Mouse (Mus musculus) myocyte (in vitro differentiated cells): ENCODE measurements around the gene Cd300lf.

Experiments used
- CEBPB ChIP-seq: IDR thresholded peaks from 2 replicates; pipeline ENCODE4 v1.6.1; 2011; ENCODE audit warnings: mild to moderate bottlenecking, moderate library complexity; ENCODE audit not compliant: poor library complexity, insufficient read depth, severe bottlenecking
- MYOG ChIP-seq, 3 experiments: IDR thresholded peaks; one replicate each; pipeline ENCODE4 v1.6.1; 2011; ENCODE audit warnings: control low read depth in 2 of 3, low read depth in 2 of 3, mild to moderate bottlenecking in 2 of 3; ENCODE audit not compliant: insufficient read length in 2 of 3, control insufficient read depth in 1 of 3, insufficient read depth in 1 of 3
- POLR2A ChIP-seq: IDR thresholded peaks from one replicate; pipeline ENCODE4 v1.6.1; 2011; ENCODE audit warnings: low read depth, mild to moderate bottlenecking, control low read depth, moderate library complexity; ENCODE audit not compliant: insufficient read length
- TCF12 ChIP-seq: IDR thresholded peaks from one replicate; pipeline ENCODE4 v1.6.1; 2011; ENCODE audit warnings: mild to moderate bottlenecking, control low read depth; ENCODE audit not compliant: poor library complexity, insufficient read depth, severe bottlenecking
- TCF3 ChIP-seq: IDR thresholded peaks from one replicate; pipeline ENCODE4 v1.6.1; 2011; ENCODE audit warnings: low read depth, control low read depth; ENCODE audit not compliant: insufficient read length
- USF1 ChIP-seq: IDR thresholded peaks from one replicate; pipeline ENCODE4 v1.6.1; 2011; ENCODE audit warnings: low read depth, mild to moderate bottlenecking, control low read depth, moderate library complexity

DNA sequence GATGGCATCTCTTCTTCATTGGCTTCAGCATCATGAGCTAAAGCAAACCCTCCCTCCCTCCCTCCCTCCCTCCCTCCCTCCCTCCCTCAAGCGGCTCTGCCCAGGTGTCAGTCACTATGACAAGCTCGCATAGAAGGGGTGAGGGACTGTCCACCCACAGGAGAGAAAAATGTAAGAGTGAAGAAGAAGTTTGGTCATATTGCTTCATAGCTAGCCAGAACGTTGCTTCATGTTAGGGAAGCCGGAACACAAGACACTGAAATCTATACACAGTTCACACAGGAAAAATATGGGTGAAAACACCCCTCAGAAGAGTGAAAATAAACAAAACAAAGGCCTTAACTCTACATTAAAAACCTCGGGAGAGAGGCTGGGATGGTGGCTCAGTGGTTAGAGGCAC is 23.5 kb downstream of the Cd300lf start:
- TF ChIP-seq TCF3: no peak
- TF ChIP-seq TCF12: no peak
- no peak for TF ChIP-seq MYOG (IDR thresholded peaks at IDR 0.05; ENCODE audit: control insufficient read depth in 1 of 3, insufficient read depth in 1 of 3, insufficient read length in 2 of 3, low read depth in 2 of 3)
- no peak for TF ChIP-seq USF1
- no peak for TF ChIP-seq POLR2A
- no peak for TF ChIP-seq CEBPB
